Mouse (Mus musculus) adrenal gland, adult (tissue): ENCODE results near the gene Zbtb7b.

ENCODE experiments used
- DNase-seq, 2 experiments: peaks; one replicate each; pipeline ENCODE4 v3.0.0; 2022 to 2023; ENCODE audit warnings: low spot score in 1 of 2; ENCODE audit not compliant: inconsistent age in 2 of 2

Zbtb7b gene

GRCm38 (mm10) chr3:89373581-89374231, 20.9 kb downstream of the Zbtb7b start:
- no peak for DNase-seq

- peak; percentile 11 to 50 for DNase-seq
Observed at GRCm38 (mm10) chr3:89367338-89367737, 27.2 kb downstream of the Zbtb7b start.

- no peak for DNase-seq
Observed at GRCm38 (mm10) chr3:89365486-89366414, 28.8 kb downstream of the Zbtb7b start.

GRCm38 (mm10) chr3:89365153-89365485, 29.5 kb downstream of the Zbtb7b start, which contains the start of gene Dcst1:
Dcst1 (minus strand) TSS chr3:89365253.
- DNase-seq: no peak

- no peak for DNase-seq
Observed at GRCm38 (mm10) chr3:89364631-89365030, 29.9 kb downstream of the Zbtb7b start.

GRCm38 (mm10) chr3:89361675-89362074, 32.9 kb downstream of the Zbtb7b start, which contains the start of gene Dcst2:
Dcst2 (plus strand) TSS chr3:89361975.
- peak in 1 of 2 experiments; percentile 5 for DNase-seq

- DNase-seq: no peak
Observed at GRCm38 (mm10) chr3:89360237-89360636, 34.3 kb downstream of the Zbtb7b start.

- DNase-seq: peak in 1 of 2 experiments; percentile 36
Observed at GRCm38 (mm10) chr3:89359630-89360029, 34.9 kb downstream of the Zbtb7b start.

GRCm38 (mm10) chr3:89356029-89356428, 38.5 kb downstream of the Zbtb7b start:
- peak in 1 of 2 experiments; percentile 7 for DNase-seq

- DNase-seq: no peak
Observed at GRCm38 (mm10) chr3:89355512-89355902, 39.1 kb downstream of the Zbtb7b start.

- peak; percentile 89 to 96 for DNase-seq
Observed at GRCm38 (mm10) chr3:89354816-89355511, 39.6 kb downstream of the Zbtb7b start.

- DNase-seq: no peak
Observed at GRCm38 (mm10) chr3:89351271-89351670, 43.3 kb downstream of the Zbtb7b start.

- peak; percentile 94 to 98 for DNase-seq
Observed at GRCm38 (mm10) chr3:89349869-89350501, 44.6 kb downstream of the Zbtb7b start, which contains the start of gene Adam15. Adam15 (minus strand) TSS chr3:89349996.

- peak; percentile 69 to 85 for DNase-seq
Observed at GRCm38 (mm10) chr3:89348911-89349868, 45.4 kb downstream of the Zbtb7b start.

GRCm38 (mm10) chr3:89347916-89348315, 46.7 kb downstream of the Zbtb7b start:
- no peak for DNase-seq

GRCm38 (mm10) chr3:89346815-89347540, 47.6 kb downstream of the Zbtb7b start:
- peak in 1 of 2 experiments; percentile 16 for DNase-seq

- peak in 1 of 2 experiments; percentile 4 for DNase-seq
Observed at GRCm38 (mm10) chr3:89343279-89343678, 51.3 kb downstream of the Zbtb7b start.

GRCm38 (mm10) chr3:89341794-89342193, 52.8 kb downstream of the Zbtb7b start:
- DNase-seq: no peak

GRCm38 (mm10) chr3:89340465-89340864, 54.1 kb downstream of the Zbtb7b start:
- DNase-seq: peak; percentile 78 to 92
